Mouse (Mus musculus): Measurements from ENCODE around the gene Sult5a1.
"Not testable (repeated sequence)": the region's sequence is repeated elsewhere in the genome, so short reads cannot be mapped to it uniquely, and the experiment has no call there.

The Sult5a1 gene

GRCm38 (mm10) chr8:123157888-123158465, at the start of gene Sult5a1:
TSS of gene Sult5a1 (minus strand) at chr8:123158315.
- CTCF ChIA-PET: no interaction called here

DNA sequence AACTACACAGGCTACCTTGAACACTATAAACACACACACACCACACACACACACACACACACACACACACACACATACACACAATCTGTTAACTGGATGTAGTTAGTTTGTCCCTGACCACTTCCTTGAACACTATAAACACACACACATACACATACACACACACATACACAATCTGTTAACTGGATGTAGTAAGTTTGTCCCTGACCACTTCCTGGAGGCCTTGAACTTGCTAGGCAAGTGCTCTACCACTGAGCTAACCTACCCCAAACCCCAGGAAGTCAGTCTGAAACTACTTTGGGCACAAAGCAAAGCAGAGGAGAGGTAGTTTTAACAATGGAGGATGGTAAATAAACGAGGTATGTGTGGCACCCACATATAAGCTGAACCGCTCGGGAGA, 45.5 kb upstream of the Sult5a1 start:
- CTCF ChIA-PET: interaction anchor here (0.7 kb wide), 1 partner anchor 172 kb away, joined by 6 read pairs; no protein-coding TSS in a partner anchor

GRCm38 (mm10) chr8:123202288-123202687, 44.2 kb upstream of the Sult5a1 start:
- CTCF ChIA-PET: no interaction called here

DNA sequence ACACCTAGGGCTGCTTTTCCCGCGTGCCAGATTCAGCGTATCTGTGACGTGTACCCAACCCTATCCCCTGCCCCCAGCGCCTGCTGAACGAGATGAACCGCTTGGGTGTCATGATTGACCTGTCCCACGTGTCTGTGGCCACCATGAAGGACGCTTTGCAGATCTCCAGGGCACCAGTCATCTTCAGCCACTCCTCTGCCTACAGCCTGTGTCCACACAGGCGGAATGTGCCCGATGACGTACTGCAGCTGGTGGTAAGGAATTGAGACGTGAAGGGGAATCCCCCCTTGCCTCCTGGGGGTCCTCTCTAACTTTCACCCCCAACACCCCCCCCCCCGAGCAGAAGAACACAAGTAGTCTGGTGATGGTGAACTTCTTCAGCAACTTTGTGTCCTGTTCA, 41.7 kb upstream of the Sult5a1 start:
- CTCF ChIA-PET: interaction anchor here (0.7 kb wide), 1 partner anchor 1614 kb away, joined by 3 read pairs; no protein-coding TSS in a partner anchor

- CTCF ChIA-PET: not testable (repeated sequence)
Measured at GRCm38 (mm10) chr8:123197016-123197415, 38.9 kb upstream of the Sult5a1 start.

DNA sequence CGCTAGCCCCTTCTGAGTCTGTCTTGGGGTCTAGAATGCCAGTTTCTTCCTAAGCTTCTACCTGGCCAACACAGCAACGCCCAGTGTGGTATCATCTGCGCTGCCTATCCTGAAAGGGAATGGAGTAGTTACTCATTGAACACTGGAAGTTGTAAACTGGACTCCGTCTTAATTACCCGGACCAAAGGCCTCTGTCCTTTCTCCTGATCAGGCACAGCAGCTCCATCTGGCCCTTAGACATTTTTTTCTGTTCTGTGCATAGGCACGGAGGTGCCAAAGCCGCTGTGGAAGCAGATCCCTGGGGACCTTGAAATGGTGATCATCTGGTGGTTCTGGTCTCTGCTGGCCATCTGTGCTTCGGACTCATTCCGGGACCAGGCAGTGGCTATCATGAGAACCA, 35.7 kb upstream of the Sult5a1 start:
- CTCF ChIA-PET: interaction anchor here (0.6 kb wide), 1 partner anchor 349 kb away, joined by 4 read pairs; no protein-coding TSS in a partner anchor

DNA sequence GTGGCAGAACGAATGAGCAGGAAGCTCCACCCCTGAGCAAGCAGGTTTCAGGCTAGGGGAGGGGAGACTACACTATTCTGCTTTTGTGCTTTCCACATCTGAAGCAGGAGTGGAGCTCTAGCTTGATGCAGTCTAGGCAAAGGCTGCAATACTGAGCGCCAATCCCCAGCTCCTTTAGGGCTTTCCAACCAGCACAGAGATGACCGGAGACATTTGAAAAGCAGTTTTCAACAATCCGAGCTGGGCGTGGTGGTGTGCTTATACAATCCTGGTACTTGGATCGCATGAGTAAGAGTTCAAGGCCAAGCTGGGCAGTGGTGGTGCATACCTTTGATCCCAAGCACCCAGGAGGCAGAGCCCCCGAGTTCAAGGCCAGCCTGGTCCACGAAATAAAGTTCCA, 33.8 kb upstream of the Sult5a1 start:
- CTCF ChIA-PET: no interaction called here

DNA sequence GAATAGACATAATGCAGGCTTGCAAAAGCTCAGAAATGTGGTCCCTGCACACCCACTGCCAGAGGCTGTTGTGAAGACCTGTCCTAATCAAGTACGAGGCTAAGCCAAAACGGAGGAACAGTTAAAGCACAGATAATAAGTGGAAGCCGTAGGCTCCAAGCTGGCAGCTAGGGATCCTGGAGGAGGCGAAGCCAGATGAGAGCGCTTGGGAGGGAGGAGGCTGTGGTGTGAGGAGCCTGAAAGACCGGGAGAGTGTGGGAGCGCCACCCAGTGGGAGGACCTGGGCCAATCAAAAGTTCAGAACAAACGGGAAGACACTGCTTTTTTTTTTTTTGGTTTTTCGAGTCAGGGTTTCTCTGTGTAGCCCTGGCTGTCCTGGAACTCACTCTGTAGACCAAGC, 32.6 kb upstream of the Sult5a1 start:
- CTCF ChIA-PET: interaction anchor here (0.7 kb wide), 1 partner anchor 29 kb away, joined by 4 read pairs; no protein-coding TSS in a partner anchor

DNA sequence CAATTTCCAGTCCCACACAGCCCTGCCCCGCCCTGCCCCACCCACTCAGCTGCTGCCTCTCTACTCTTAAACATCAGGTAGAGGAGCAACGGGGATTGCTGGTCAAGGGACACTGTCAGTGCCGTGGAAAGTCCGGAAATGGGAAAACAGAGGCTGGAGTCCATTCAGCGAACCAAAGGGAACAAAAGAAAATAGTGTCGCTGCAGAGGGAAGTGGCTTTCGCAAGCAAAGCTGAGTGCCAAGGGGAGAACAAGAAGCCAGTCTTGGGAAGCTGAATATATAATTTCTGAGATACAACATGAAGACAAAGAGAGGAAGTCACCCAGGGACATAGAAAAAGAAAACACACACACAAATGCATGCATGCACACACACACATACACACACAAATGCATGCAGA, 30.7 kb upstream of the Sult5a1 start:
- CTCF ChIA-PET: no interaction called here

- CTCF ChIA-PET: no interaction called here
Measured at GRCm38 (mm10) chr8:123188006-123188405, 29.9 kb upstream of the Sult5a1 start.

DNA sequence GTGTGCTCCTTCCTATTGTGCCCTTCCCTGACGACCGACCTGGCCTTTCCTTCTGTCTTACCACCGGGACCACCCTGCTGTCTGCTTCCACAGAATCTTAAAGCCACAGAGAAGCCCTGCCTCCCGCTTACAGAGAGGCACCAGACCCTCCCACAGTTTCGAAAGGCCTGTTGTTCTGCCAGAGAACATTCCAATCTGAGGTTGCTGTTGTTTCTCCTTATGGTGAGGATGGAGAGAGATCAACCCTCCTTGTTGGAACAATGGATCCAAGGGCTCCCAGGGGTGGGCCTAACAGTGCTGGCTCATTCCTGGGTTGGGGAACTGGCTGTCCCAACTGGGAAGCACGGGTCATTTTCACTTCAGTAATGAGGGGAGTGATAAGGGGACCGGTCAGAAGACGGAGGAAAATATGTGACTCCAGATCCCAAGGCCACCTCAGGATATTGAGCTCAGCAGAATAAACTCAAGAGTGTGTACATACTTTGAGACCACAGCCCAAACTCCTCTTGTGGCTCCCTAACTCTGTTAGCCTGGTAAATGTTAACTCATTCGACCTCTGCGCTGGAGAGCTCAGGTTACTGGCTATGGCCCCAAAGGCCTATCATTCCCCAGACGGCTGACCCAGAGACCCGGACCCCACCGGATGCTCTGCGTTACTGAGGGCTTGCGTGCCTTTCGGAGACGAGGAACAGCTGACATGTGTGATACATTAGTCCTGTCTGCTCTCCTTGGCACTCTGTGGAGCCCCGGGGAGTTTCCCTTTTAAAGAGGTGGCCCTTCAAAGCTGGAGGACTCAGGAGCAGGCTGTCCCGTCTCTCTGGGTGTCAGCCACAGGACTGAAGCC, 27.7 kb upstream of the Sult5a1 start, which contains the start of gene Dpep1:
TSS of gene Dpep1 (plus strand) at position 677 of the 844 bp plus-strand sequence.
- CTCF ChIA-PET: no interaction called here

DNA sequence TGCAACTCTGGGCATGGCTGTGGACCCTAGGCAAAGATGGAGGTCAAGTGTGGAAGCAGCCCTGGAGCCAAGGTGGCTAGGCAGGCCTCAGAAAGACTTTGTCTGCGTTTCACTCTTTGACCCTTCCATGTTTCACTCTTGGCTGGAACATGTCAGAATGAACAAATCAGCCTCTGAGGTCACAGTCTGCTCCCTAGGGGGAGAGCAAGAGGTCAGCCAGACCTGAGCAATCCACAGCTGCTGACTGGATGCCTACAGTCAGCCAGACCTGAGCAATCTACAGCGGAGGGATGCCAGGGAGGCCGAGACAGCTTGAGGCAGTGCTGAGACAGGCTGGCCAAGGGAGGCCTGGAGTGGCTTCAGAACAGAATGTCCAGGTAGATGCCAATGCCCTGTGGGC, 23.3 kb upstream of the Sult5a1 start:
- CTCF ChIA-PET: interaction anchor here (0.7 kb wide), 1 partner anchor 56 kb away, joined by 7 read pairs; no protein-coding TSS in a partner anchor

DNA sequence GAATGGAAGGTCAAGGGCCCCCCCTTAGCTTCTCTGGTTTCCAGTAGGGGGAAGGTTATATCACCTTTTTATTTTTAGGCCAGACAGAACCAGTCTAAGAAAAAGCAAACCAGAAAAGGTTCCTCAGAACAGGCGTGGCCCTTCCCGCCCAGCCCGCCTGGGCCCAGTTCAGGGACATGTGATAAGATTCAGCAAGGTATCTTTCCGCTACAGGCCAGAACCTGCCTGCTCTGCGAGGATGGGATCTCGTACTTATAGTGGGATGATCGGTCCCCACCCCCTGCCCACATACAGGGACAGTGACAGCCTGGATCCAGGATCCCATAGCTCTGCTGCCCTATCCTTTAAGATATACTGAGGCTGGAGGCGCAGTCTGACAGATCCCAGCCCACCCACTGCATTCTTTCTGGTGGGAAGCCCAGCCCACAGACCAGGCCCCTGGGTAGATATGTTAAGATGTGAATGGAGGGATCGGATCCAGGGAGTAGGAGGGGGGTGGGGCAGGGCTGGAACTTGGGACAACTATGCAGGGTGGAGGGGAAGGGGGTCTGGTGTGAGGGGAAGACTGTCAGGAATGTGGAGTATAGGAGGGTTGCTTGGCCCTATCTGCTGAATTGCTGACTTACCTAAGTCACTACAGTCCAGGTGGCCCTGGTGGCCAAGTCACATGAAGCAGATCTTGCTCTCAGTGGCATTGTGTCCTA, 1.9 kb downstream of the Sult5a1 start:
- CTCF ChIA-PET: interaction anchor here (0.6 to 0.7 kb wide), 2 partner anchors 35 to 55 kb away, joined by 4 to 5 read pairs; no protein-coding TSS in a partner anchor

- CTCF ChIA-PET: no interaction called here
Measured at GRCm38 (mm10) chr8:123155177-123155576, 2.9 kb downstream of the Sult5a1 start.

DNA sequence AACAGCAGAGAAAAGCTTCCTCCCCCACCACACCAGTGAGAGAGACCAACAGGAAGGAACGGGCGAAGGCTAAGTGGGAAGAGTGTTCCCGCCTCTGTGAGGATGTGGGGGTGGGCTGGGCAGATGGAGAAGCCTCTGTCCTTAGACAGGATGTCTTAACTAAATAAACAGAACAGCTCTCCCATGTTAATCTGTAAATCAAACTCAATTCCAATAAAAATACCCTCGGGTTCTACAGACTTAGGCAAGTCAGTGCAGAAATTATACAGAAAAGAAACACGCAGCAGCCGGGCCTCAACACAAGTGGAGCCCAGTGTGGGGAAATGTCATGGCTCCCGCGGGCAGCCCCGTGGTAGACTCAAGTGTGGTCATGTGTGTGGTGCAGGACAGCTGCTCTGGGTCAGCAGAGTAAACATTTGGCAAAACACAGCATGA, 7.4 kb downstream of the Sult5a1 start:
- CTCF ChIA-PET: interaction anchor here (0.6 to 0.7 kb wide), 2 partner anchors 25 to 119 kb away, joined by 3 to 6 read pairs; no protein-coding TSS in a partner anchor

- CTCF ChIA-PET: no interaction called here
Measured at GRCm38 (mm10) chr8:123146390-123146789, 11.7 kb downstream of the Sult5a1 start.

GRCm38 (mm10) chr8:123145279-123145678, 12.8 kb downstream of the Sult5a1 start:
- CTCF ChIA-PET: no interaction called here

DNA sequence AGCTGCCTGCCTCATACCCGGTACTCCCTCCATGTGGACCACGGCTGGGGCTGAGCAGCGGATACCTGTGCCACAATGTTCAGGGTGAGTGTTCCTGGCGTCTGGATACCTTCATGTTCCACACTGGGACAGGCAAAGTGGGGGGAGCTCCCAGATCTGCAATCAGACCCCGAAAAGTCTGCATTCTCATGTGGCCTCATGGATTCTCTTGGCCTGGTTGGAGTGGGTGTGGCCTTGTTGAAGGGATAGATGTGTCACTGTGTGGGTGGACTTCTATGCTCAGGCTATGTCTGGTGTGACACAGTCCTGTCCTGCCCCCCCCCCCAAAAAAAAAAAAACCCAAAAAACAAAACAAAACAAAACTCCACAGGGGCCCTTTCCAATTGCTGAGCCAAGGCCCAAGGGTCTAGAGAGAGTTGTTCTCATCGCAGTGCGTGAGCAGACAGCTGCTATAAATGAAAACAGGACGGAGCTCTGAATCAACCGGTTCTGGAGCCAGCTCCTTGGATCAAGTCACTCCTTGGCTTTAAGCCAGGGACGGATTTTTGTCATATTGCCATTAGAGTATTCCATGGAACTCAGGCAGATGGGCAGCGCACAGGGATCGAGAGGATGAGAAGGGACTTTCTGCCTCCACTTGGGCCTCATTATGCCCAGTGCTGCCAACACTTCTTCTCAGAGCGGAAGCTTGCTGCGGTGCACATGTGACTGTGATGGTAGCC, 16.2 kb downstream of the Sult5a1 start:
- CTCF ChIA-PET: interaction anchor here (0.6 kb wide), 1 partner anchor 69 kb away, joined by 3 read pairs; no protein-coding TSS in a partner anchor

- CTCF ChIA-PET: no interaction called here
Measured at GRCm38 (mm10) chr8:123138741-123139140, 19.4 kb downstream of the Sult5a1 start.

DNA sequence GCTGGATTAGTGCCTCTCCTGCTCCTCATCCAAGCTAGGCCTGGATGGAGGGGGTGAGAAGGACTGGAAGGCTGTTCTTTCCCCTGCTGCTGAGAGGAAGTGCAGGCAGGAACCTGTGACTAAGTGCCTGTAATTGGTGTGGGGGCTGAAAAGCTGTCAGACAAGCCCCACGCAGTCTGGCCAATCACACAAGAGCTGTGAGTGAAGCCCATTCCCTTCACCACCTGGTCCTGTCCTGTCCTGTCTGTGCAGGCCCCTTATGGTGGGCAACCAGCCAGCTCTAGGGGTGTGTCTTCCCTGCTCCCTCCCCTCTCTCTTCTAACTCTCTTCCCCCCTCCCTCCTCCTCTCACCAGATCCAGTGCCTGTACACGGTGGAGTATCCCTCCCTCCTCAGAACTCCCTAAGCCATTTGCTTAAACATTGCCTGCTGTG, 20.5 kb downstream of the Sult5a1 start:
- CTCF ChIA-PET: no interaction called here

DNA sequence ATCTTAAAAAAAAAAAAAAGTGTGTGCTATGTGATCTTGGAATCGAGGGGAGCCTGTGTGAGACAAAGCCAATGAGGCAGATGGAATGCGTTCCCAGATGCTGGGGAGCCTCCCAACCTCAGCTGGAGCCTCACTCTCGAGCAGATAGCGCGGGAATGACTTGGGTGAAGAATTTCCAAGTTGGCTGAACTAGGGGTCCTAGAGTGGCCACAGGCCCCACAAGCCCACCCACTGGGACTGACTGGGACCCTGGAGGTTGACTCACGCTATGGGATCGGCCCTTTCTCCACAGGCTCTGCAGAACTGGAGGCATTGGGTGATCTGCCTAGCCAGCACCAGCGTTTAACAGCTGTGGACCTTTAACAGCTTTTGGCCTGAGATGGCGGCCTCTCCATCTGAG, 21.8 kb downstream of the Sult5a1 start:
- CTCF ChIA-PET: no interaction called here

All from spleen, embryonic (tissue).